Mouse (Mus musculus) urinary bladder, postnatal 4 days (tissue): ENCODE data around the gene Wdr54.

ENCODE experiments used
- DNase-seq, 2 experiments: peaks; one replicate each; pipeline ENCODE4 v3.0.0; 2021 to 2022; ENCODE audit warnings: low spot score in 2 of 2

Wdr54 gene

DNA sequence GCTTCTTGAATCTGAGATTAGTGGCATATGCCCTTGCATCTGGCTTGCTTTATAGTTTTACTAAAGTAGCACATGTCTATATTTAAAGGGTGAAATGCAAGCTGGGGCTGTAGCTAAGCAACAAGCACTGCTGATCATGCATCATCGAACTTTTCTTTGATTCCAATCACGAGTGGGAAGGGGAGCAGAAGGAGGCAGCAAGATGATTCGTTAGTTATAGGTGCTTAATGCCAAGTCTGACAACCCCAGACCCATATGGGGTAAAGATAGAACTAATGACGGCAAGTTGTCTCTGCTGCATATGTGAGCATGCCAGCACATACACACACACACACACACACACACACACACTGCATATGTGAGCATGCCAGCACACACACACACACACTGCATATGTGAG lies 52.0 kb downstream of the Wdr54 start:
- no peak for DNase-seq

DNA sequence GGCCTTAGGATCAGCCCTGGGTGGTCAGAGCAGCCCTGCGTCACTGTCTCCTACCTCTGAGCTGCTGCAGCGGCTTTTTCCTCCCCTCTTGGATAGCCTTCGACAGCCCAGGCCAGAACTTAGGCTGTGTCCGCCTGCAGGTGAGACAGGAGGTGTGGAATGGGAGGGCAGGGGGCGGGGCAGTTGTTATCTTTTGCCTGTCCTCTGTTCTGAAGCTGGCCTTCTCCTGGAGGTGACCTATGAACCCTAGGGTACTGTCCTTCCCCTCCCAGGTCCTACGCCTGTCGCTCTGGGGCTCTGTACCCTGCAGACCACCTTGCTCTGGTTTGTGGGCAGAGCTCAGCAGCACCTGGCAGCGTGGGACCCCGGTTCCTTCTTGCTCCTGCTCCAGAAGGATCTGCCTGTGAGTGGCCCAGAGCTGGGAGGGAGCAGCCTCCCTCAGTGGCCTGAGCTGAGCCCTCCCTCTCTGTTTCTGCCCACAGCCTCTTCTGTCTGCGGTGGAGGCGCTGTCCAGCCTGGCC lies 53.0 kb downstream of the Wdr54 start:
- no peak for DNase-seq

DNA sequence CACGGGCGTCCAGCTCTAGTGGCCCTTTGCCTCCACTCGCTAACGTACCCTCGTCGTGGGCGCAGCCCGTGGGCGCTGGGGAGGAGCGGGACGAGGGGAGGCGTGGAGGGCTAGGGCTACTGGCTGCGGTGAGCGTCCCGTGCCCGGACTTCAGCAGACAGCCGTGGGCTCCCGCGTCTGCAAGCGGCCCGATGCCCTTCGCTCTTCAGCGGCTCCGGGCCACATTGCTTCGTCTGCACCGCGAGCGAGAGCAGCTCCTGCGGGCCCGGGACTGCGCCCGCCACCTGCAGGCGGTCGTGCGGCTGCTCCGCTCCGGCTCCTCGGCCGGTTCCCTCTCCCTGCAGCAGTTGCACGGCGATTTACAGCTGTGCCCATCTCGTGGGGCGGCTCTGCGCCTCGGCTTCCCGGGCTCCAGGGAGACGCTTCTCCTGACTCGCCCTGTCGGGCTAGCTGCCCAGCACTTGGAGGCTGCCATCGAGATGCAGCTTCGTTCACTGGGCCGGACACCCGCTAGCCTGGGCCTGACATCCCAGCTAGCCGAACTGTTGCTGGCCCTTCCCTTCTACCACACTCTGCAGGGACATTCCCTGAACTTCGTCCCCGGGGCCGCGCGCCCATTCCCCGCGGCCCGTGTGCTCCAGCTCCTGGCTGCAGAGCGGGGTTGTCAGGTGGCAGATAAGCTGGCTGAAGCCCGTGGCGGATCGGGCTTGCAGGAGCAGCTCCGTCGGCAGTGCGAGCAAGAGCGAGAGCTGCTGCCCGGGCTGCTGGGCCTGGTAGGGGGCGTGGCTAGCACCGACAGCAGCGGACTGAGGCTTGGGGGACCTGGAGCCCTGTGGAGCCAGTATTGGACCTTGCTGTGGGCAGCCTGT lies 54.3 kb downstream of the Wdr54 start:
- peak in 1 of 2 experiments; percentile 60 for DNase-seq

DNA sequence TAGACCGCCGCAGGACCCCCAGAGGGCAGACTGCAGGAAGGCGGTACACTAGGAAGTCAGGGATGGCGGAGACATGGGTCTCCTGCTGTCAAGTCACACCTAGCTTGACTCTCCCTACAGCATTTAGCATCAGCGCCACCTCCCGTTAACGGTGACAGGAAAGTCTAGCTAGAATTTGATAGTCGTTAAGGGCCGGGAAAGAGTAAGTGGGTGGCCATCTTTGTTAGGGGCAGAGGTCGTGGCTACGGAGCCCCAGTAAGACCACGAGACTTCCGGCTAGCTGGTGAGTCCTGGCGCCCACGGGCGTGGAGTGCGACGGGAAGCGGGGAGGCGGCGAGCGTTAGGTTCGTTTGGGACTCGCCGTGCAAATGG lies 54.9 kb downstream of the Wdr54 start, which contains the start of the genes Ccdc142 and Gm42688:
TSS of gene Ccdc142 (plus strand) at position 286 of the 372 bp plus-strand sequence.
TSS of gene Gm42688 (plus strand) at position 302 of the 372 bp plus-strand sequence.
- peak; percentile 81 to 83 for DNase-seq
